Mouse (Mus musculus) left cerebral cortex, postnatal 14 days (tissue): ENCODE results near the gene Gm49388. TPM values are rescaled to one million over a fixed set of nuclear protein-coding genes. Genes with fewer than 3 reads are reported as not detected.
"Not testable (repeated sequence)": the region's sequence is repeated elsewhere in the genome, so short reads cannot be mapped to it uniquely, and the experiment has no call there.

ENCODE experiments used
- DNase-seq, 2 experiments: peaks; one replicate each; pipeline ENCODE4 v3.0.0; 2021 to 2022; ENCODE audit warnings: low spot score in 2 of 2, mixed read lengths in 1 of 2
- intact Hi-C: fragments of 180-260 bp; cut with DNase I; formaldehyde crosslinking; loops from one replicate; pipeline ENCODE4 v1.15.1; 2025
- total RNA-seq, 2 experiments: library from RNA; stranded (reverse); gene quantifications; 2 replicates each; pipeline ENCODE4 v1.2.3; 2021

The Gm49388 gene
- total RNA-seq, 2 experiments from 2014 or later, result 1.7 TPM

GRCm38 (mm10) chr7:127766851-127767609, 18.4 kb upstream of the Gm49388 start:
- no peak for DNase-seq
- intact Hi-C loops, result no loop called here

GRCm38 (mm10) chr7:127767671-127768345, 17.6 kb upstream of the Gm49388 start:
- no peak for DNase-seq
- intact Hi-C loops, result no loop called here

- no peak for DNase-seq
- intact Hi-C loops, result no loop called here
These were observed 16.9 kb upstream of the Gm49388 start for GRCm38 (mm10) chr7:127768346-127768996.

GRCm38 (mm10) chr7:127768997-127769593, 16.3 kb upstream of the Gm49388 start:
- intact Hi-C loops, result no loop called here
- DNase-seq, result peak; percentile 98 to 99

- peak; percentile 84 to 86 for DNase-seq
- intact Hi-C loops, result no loop called here
These were observed 15.8 kb upstream of the Gm49388 start, which contains the start of gene Orai3 for GRCm38 (mm10) chr7:127769651-127770038. TSS of gene Orai3 (plus strand) at chr7:127769815.

- no peak for DNase-seq
- intact Hi-C loops, result no loop called here
These were observed 15.1 kb upstream of the Gm49388 start for GRCm38 (mm10) chr7:127770039-127770905.

- peak; percentile 62 to 80 for DNase-seq
- intact Hi-C loops, result no loop called here
These were observed 14.1 kb upstream of the Gm49388 start for GRCm38 (mm10) chr7:127771262-127771661.

- intact Hi-C loops, result no loop called here
- no peak for DNase-seq
These were observed 13.3 kb upstream of the Gm49388 start for GRCm38 (mm10) chr7:127772080-127772479.

- intact Hi-C loops, result no loop called here
- no peak for DNase-seq
These were observed 12.9 kb upstream of the Gm49388 start for GRCm38 (mm10) chr7:127772557-127772956.

GRCm38 (mm10) chr7:127773664-127774384, 11.6 kb upstream of the Gm49388 start:
- peak; percentile 70 to 74 for DNase-seq
- intact Hi-C loops, result no loop called here

- DNase-seq, intact Hi-C loops: not testable (repeated sequence)
These were observed 9.6 kb upstream of the Gm49388 start for GRCm38 (mm10) chr7:127775837-127776236.

- intact Hi-C loops, result no loop called here
- peak; percentile 89 for DNase-seq
These were observed 9.0 kb upstream of the Gm49388 start, which contains the start of gene Setd1a for GRCm38 (mm10) chr7:127776426-127776825. TSS of gene Setd1a (plus strand) at chr7:127776670.

GRCm38 (mm10) chr7:127776878-127777473, 8.4 kb upstream of the Gm49388 start:
- intact Hi-C loops, result no loop called here
- DNase-seq, result peak; percentile 97 to 98

GRCm38 (mm10) chr7:127777474-127778266, 7.7 kb upstream of the Gm49388 start:
- intact Hi-C loops, result no loop called here

GRCm38 (mm10) chr7:127778350-127778749, 7.1 kb upstream of the Gm49388 start:
- DNase-seq, result no peak
- intact Hi-C loops, result no loop called here

More at GRCm38 (mm10) chr7:127777474-127778266, 7.7 kb upstream of the Gm49388 start:
- no peak for DNase-seq

- no peak for DNase-seq
- intact Hi-C loops, result no loop called here
These were observed 11.9 kb downstream of the Gm49388 start for GRCm38 (mm10) chr7:127797076-127797845.
